ENCODE assay signal across 8 mouse cellular contexts in genomic region chr11:119190498-119190897, GRCm38 (mm10). TPM values are rescaled to one million over a fixed set of nuclear protein-coding genes. Genes with fewer than 3 reads are reported as not detected.
DNase-seq lines count a peak whose midpoint lies in the region; ATAC-seq lines count a peak whose summit lies in the region.

No protein-coding gene starts in this region.

- peak; percentile 70 for DNase-seq in B cell, adult 2 months
- DNase-seq in adipocyte (ENCODE audit: low spot score) = peak; percentile 69
- DNase-seq in embryo, embryonic 11.5 days (ENCODE audit: low read depth, low spot score) = peak; percentile 54
- peak; percentile 61 for DNase-seq in heart, adult 8-10 months (ENCODE audit: low spot score)
- peak; percentile 68 for DNase-seq in kidney, adult 18-20 months
- peak; percentile 11 for DNase-seq in liver, embryonic 13.5 days
- DNase-seq in natural killer cell, adult 2 months (ENCODE audit: low spot score in 2 of 2) = peak; percentile 39 to 65

- no peaks in the 10 kb centered on the region; the same call in 1 of the 2 replicates for H3K27me3 ChIP-seq in liver, embryonic 13.5 days
- no peaks in the 10 kb centered on the region for H3K27me3 ChIP-seq in stomach, embryonic 16.5 days (ENCODE audit: control insufficient read depth, insufficient read depth, low read length)

- no peak overlapping the region for H3K27ac ChIP-seq in liver, embryonic 13.5 days
- H3K27ac ChIP-seq in stomach, embryonic 16.5 days (ENCODE audit: low read length) = no peak overlapping the region

- peak; percentile 30 for ATAC-seq in liver, embryonic 13.5 days (ENCODE audit: low read depth)
- ATAC-seq in stomach, embryonic 16.5 days (ENCODE audit: insufficient read depth, low FRiP score) = peak; percentile 70; the same call in 1 of the 2 replicates

- no peak overlapping the region for H3K9ac ChIP-seq in liver, embryonic 13.5 days
- H3K9ac ChIP-seq in stomach, embryonic 16.5 days (ENCODE audit: low read length) = peak overlapping the region; percentile 51; the same call in 1 of the 2 replicates

- no peak overlapping the region for H3K4me2 ChIP-seq in liver, embryonic 13.5 days
- no peak overlapping the region for H3K4me2 ChIP-seq in stomach, embryonic 16.5 days (ENCODE audit: low read depth, low read length)

- no peaks in the 10 kb centered on the region for H3K9me3 ChIP-seq in liver, embryonic 13.5 days (replicated peaks)
- H3K9me3 ChIP-seq in stomach, embryonic 16.5 days (replicated peaks; ENCODE audit: control insufficient read depth, low read length) = no peaks in the 10 kb centered on the region

- WGBS in liver, embryonic 13.5 days (ENCODE audit: insufficient replicate concordance) = 16% methylated on average over 11 of the region's 11 CpGs
- WGBS in stomach, embryonic 16.5 days = 30% methylated on average over 11 of the region's 11 CpGs

- H3K4me1 ChIP-seq in liver, embryonic 13.5 days (replicated peaks) = peaks cover 3% of the 10 kb centered on the region; the same call in 1 of the 2 replicates
- H3K4me1 ChIP-seq in stomach, embryonic 16.5 days (ENCODE audit: control insufficient read depth, insufficient read depth, low read length) = peaks cover 37% of the 10 kb centered on the region

- H3K4me3 ChIP-seq in liver, embryonic 13.5 days (replicated peaks) = no peak overlapping the region
- H3K4me3 ChIP-seq in stomach, embryonic 16.5 days (replicated peaks; ENCODE audit: low read length) = no peak overlapping the region

- no peaks in the 10 kb centered on the region for H3K36me3 ChIP-seq in liver, embryonic 13.5 days
- H3K36me3 ChIP-seq in stomach, embryonic 16.5 days (ENCODE audit: control insufficient read depth, insufficient read depth, low read length) = no peaks in the 10 kb centered on the region

RNA-seq across cellular contexts. Expression of gene Tbc1d16, which starts 37.8 kb away (rescaled TPM):
- total RNA-seq in heart, adult 8-10 months (2022) = 10 to 100 TPM; 60.3 to 72.2 (median 64.4) TPM
- 1.5 and 1.6 TPM in 2 replicates for polyA plus RNA-seq in liver, embryonic 13.5 days (2015; fragmentation: Nextera tagmentation; extraction: Ambion mirVana)
- polyA plus RNA-seq in stomach, embryonic 16.5 days (2015; fragmentation: Nextera tagmentation; extraction: Ambion mirVana) = 13.6 and 14.8 TPM in 2 replicates

RNA-seq across cellular contexts. Expression of gene Ccdc40, which starts 37.9 kb away (rescaled TPM):
- under 1 TPM in 1 of 4 experiments, not detected in 3; 0.20 TPM for total RNA-seq in heart, adult 8-10 months (2022)
- 1.4 and 1.8 TPM in 2 replicates for polyA plus RNA-seq in liver, embryonic 13.5 days (2015; fragmentation: Nextera tagmentation; extraction: Ambion mirVana)
- polyA plus RNA-seq in stomach, embryonic 16.5 days (2015; fragmentation: Nextera tagmentation; extraction: Ambion mirVana) = 2.3 and 2.4 TPM in 2 replicates

Comparison
In these comparisons a context has a peak if more than half of its experiments do, and no peak if none do; other contexts are left out.
1. DNase-seq: peak in every context shown above with its lines; median percentile 70 in B cell, adult 2 months; 69 in adipocyte; 68 in kidney, adult 18-20 months; 61 in heart, adult 8-10 months; 54 in embryo, embryonic 11.5 days; 52 in natural killer cell, adult 2 months; 11 in liver, embryonic 13.5 days.